Comparison of ENCODE assay signal across 23 mouse cellular contexts in genomic region chr12:46733261-46733660, GRCm38 (mm10).
DNase-seq lines count a peak whose midpoint lies in the region; ATAC-seq lines count a peak whose summit lies in the region.
"Had no signal": no experiment of that assay in that cellular context is flagged by ENCODE, and none has a peak within 500 bp of the region (broad histone marks: within the 10 kb centered on the region; RNA-seq: fewer than 3 reads in every experiment).

No protein-coding gene starts in this region.

- no peaks in the 10 kb centered on the region for H3K36me3 ChIP-seq in liver, embryonic 11.5 days (ENCODE audit: control insufficient read depth, insufficient read depth, low read length)
- H3K36me3 ChIP-seq in midbrain, embryonic 13.5 days, result no peaks in the 10 kb centered on the region
- H3K36me3 ChIP-seq in midbrain, embryonic 14.5 days (ENCODE audit: control insufficient read depth, insufficient read depth, low read length), result no peaks in the 10 kb centered on the region
- H3K36me3 ChIP-seq: embryonic facial prominence, embryonic 10.5 days; embryonic facial prominence, embryonic 12.5 days; forebrain, embryonic 15.5 days had no signal

- no peaks in the 10 kb centered on the region for H3K9me3 ChIP-seq in liver, embryonic 11.5 days (ENCODE audit: control insufficient read depth, low read length)
- H3K9me3 ChIP-seq in midbrain, embryonic 13.5 days, result no peaks in the 10 kb centered on the region
- H3K9me3 ChIP-seq in midbrain, embryonic 14.5 days (ENCODE audit: control insufficient read depth, low read length), result no peaks in the 10 kb centered on the region
- H3K9me3 ChIP-seq: embryonic facial prominence, embryonic 10.5 days; embryonic facial prominence, embryonic 12.5 days; forebrain, embryonic 13.5 days; forebrain, embryonic 15.5 days had no signal

- no peaks in the 10 kb centered on the region for H3K27me3 ChIP-seq in liver, embryonic 11.5 days (replicated peaks; ENCODE audit: control insufficient read depth, insufficient read depth, low read length)
- no peaks in the 10 kb centered on the region for H3K27me3 ChIP-seq in midbrain, embryonic 13.5 days
- no peaks in the 10 kb centered on the region for H3K27me3 ChIP-seq in midbrain, embryonic 14.5 days (ENCODE audit: control insufficient read depth, insufficient read depth, low read length)
- H3K27me3 ChIP-seq: CH12.LX; embryonic facial prominence, embryonic 12.5 days; forebrain, embryonic 13.5 days; forebrain, embryonic 15.5 days; Patski had no signal

- H3K9ac ChIP-seq in liver, embryonic 11.5 days (ENCODE audit: low read depth, low read length), result no peak overlapping the region
- H3K9ac ChIP-seq in midbrain, embryonic 13.5 days (replicated peaks), result no peak overlapping the region
- no peak overlapping the region for H3K9ac ChIP-seq in midbrain, embryonic 14.5 days (replicated peaks; ENCODE audit: low read length)
- H3K9ac ChIP-seq: embryonic facial prominence, embryonic 12.5 days; forebrain, embryonic 13.5 days; forebrain, embryonic 15.5 days; forebrain, postnatal 0 days had no signal

- no peak for DNase-seq in liver, embryonic 11.5 days (ENCODE audit: low spot score)
- no peak for DNase-seq in liver
- DNase-seq in midbrain, embryonic 14.5 days, result no peak
- no peak for DNase-seq in layer of hippocampus, adult 11-12 months (ENCODE audit: low spot score)
- DNase-seq: adrenal gland, adult 8-10 months; adrenal gland, postnatal 14 days; adrenal gland, postnatal 36 days; B cell, adult 2 months; cerebellum, adult 11-12 months; cerebellum, adult 2 months; cerebellum, adult 9-10 months; cerebellum, postnatal 10 days; cerebellum, postnatal 25 days; forebrain, postnatal 0 days had no signal

- no peak overlapping the region for H3K27ac ChIP-seq in liver, embryonic 11.5 days (ENCODE audit: low read depth, low read length)
- H3K27ac ChIP-seq in midbrain, embryonic 13.5 days, result no peak overlapping the region
- no peak overlapping the region for H3K27ac ChIP-seq in midbrain, embryonic 14.5 days (replicated peaks; ENCODE audit: low read depth, low read length)
- H3K27ac ChIP-seq: embryonic facial prominence, embryonic 10.5 days; embryonic facial prominence, embryonic 12.5 days; forebrain, embryonic 13.5 days; forebrain, embryonic 15.5 days had no signal

- peak; percentile 69 for ATAC-seq in liver, embryonic 11.5 days (replicated peaks; ENCODE audit: low FRiP score)
- ATAC-seq in midbrain, embryonic 13.5 days, result peak; percentile 46; the same call in 1 of the 2 replicates
- ATAC-seq in midbrain, embryonic 14.5 days (ENCODE audit: low FRiP score, low TSS enrichment), result no peak
- ATAC-seq: activated CD4-positive, CD25-positive, alpha-beta regulatory T cell, adult 4 months; CD4-positive, CD25-positive, alpha-beta regulatory T cell, adult 4 months; forebrain, embryonic 13.5 days; forebrain, embryonic 15.5 days; forebrain, postnatal 0 days; Patski had no signal

- no peaks in the 10 kb centered on the region for H3K4me1 ChIP-seq in liver, embryonic 11.5 days (replicated peaks; ENCODE audit: control insufficient read depth, insufficient read depth, low read length)
- peaks cover 3% of the 10 kb centered on the region; the same call in 1 of the 2 replicates for H3K4me1 ChIP-seq in midbrain, embryonic 13.5 days (replicated peaks)
- H3K4me1 ChIP-seq in midbrain, embryonic 14.5 days (ENCODE audit: control insufficient read depth, insufficient read depth, low read length), result no peaks in the 10 kb centered on the region
- H3K4me1 ChIP-seq: embryonic facial prominence, embryonic 10.5 days; embryonic facial prominence, embryonic 12.5 days; forebrain, embryonic 13.5 days; forebrain, embryonic 15.5 days had no signal

- no peak overlapping the region for H3K4me2 ChIP-seq in liver, embryonic 11.5 days
- no peak overlapping the region for H3K4me2 ChIP-seq in midbrain, embryonic 13.5 days (replicated peaks)
- H3K4me2 ChIP-seq in midbrain, embryonic 14.5 days (ENCODE audit: low read length), result no peak overlapping the region
- H3K4me2 ChIP-seq: embryonic facial prominence, embryonic 12.5 days; forebrain, embryonic 13.5 days; forebrain, embryonic 15.5 days had no signal

- no peak overlapping the region for H3K4me3 ChIP-seq in liver, embryonic 11.5 days (ENCODE audit: low read depth, low read length)
- no peak overlapping the region for H3K4me3 ChIP-seq in midbrain, embryonic 13.5 days (replicated peaks)
- H3K4me3 ChIP-seq in midbrain, embryonic 14.5 days (replicated peaks; ENCODE audit: low read depth, low read length), result no peak overlapping the region
- H3K4me3 ChIP-seq: embryonic facial prominence, embryonic 10.5 days; embryonic facial prominence, embryonic 12.5 days; forebrain, embryonic 13.5 days; forebrain, embryonic 15.5 days had no signal
